In the genomic region with DNA sequence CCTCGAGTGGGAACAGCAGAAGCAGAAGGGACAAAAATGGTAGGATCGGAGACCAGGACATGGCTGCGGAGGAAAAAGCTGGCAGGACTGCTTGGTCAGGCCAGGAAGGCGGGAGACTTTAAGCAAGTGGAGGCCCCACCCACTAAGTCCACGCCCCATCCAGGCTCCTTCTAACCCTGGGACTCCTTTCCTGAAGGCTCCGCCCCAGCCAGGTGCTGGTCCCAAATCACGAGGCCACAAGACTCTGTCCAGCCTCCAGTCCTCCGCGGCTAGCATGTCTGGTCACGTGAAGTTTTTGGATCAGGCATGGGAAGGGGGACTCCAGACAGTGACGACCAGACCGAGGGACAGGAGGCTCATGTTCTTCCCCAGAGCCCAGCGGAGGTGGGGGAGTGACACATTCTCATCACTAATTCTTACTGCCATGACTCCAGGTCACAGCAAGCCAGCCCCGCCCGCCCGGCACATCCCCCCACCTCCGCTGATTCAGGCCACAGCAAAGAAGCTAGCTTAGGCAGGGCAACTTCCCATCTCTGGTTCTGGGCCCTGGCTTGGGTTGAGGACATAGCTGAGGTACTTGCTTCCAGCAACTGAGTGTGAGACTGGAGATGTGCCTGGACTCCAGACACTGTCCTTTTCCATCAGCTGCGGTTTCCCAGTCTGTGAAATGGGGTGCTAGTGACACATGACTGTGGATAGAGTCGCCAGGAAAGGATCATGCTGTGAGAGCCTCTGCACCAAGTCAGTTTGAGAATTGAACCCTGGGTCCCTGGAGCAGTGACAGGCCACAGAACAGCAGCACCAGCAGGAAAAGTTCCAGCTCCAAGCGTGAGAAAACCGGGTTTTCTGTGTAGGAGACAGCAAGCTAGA, we compare ENCODE assay signal across 8 mouse cellular contexts. TPM values are rescaled to one million over a fixed set of nuclear protein-coding genes. Genes with fewer than 3 reads are reported as not detected.
DNase-seq lines count a peak whose midpoint lies in the region; ATAC-seq lines count a peak whose summit lies in the region.

No protein-coding gene starts in this region.

- DNase-seq in A20 (ENCODE audit: low read depth, low spot score) = peak; percentile 87
- DNase-seq in adrenal gland, adult 2 months = peak; percentile 84
- peak; percentile 94 for DNase-seq in lung, postnatal 36 days
- DNase-seq in spleen, postnatal 14 days (ENCODE audit: low spot score in 2 of 2) = peak; percentile 55 to 65
- DNase-seq in layer of hippocampus, postnatal 14 days (ENCODE audit: low spot score in 2 of 2) = no peak

- ATAC-seq in embryonic facial prominence, embryonic 13.5 days (ENCODE audit: insufficient number of reproducible peaks, insufficient read depth, low FRiP score, low TSS enrichment, low read depth) = peak; percentile 50; the same call in 1 of the 2 replicates
- peak; percentile 35; the same call in 1 of the 2 replicates for ATAC-seq in heart, embryonic 12.5 days (ENCODE audit: insufficient number of reproducible peaks, low FRiP score)
- ATAC-seq in kidney, embryonic 16.5 days (ENCODE audit: low FRiP score, low TSS enrichment) = peak; percentile 80

- peak overlapping the region; percentile 48 for H3K4me3 ChIP-seq in embryonic facial prominence, embryonic 13.5 days
- peak overlapping the region; percentile 49 for H3K4me3 ChIP-seq in heart, embryonic 12.5 days
- peak overlapping the region; percentile 57 for H3K4me3 ChIP-seq in kidney, embryonic 16.5 days (ENCODE audit: low read length)

- H3K4me1 ChIP-seq in embryonic facial prominence, embryonic 13.5 days = peaks cover 25% of the 10 kb centered on the region
- peaks cover 21% of the 10 kb centered on the region for H3K4me1 ChIP-seq in heart, embryonic 12.5 days (replicated peaks)
- H3K4me1 ChIP-seq in kidney, embryonic 16.5 days (ENCODE audit: insufficient read depth, low read length) = peaks cover 21% of the 10 kb centered on the region

- peaks cover 52% of the 10 kb centered on the region for H3K36me3 ChIP-seq in embryonic facial prominence, embryonic 13.5 days
- H3K36me3 ChIP-seq in heart, embryonic 12.5 days = peaks cover 35% of the 10 kb centered on the region
- H3K36me3 ChIP-seq in kidney, embryonic 16.5 days (ENCODE audit: insufficient read depth, low read length) = peaks cover 36% of the 10 kb centered on the region

- peak overlapping the region; percentile 92 for H3K4me2 ChIP-seq in embryonic facial prominence, embryonic 13.5 days
- H3K4me2 ChIP-seq in heart, embryonic 12.5 days = peak overlapping the region; percentile 91
- H3K4me2 ChIP-seq in kidney, embryonic 16.5 days (replicated peaks; ENCODE audit: low read depth, low read length) = peak overlapping the region; percentile 92

- H3K27me3 ChIP-seq in embryonic facial prominence, embryonic 13.5 days = no peaks in the 10 kb centered on the region
- H3K27me3 ChIP-seq in heart, embryonic 12.5 days (replicated peaks) = peaks cover 10% of the 10 kb centered on the region; the same call in 1 of the 2 replicates
- no peaks in the 10 kb centered on the region for H3K27me3 ChIP-seq in kidney, embryonic 16.5 days (ENCODE audit: insufficient read depth, low read length)

- no peak overlapping the region for H3K27ac ChIP-seq in embryonic facial prominence, embryonic 13.5 days
- 0 out of 2 replicates have a peak overlapping the region, but pooled peaks have one; percentile 7 for H3K27ac ChIP-seq in heart, embryonic 12.5 days (ENCODE audit: poor library complexity, severe bottlenecking)
- peak overlapping the region; percentile 76 for H3K27ac ChIP-seq in kidney, embryonic 16.5 days (ENCODE audit: low read length)

- 6% methylated on average over 21 of the region's 21 CpGs for WGBS in embryonic facial prominence, embryonic 13.5 days
- WGBS in heart, embryonic 12.5 days = 8% methylated on average over 21 of the region's 21 CpGs
- WGBS in kidney, embryonic 16.5 days = 8% methylated on average over 21 of the region's 21 CpGs

- no peaks in the 10 kb centered on the region for H3K9me3 ChIP-seq in embryonic facial prominence, embryonic 13.5 days
- H3K9me3 ChIP-seq in heart, embryonic 12.5 days (replicated peaks) = no peaks in the 10 kb centered on the region
- no peaks in the 10 kb centered on the region for H3K9me3 ChIP-seq in kidney, embryonic 16.5 days (ENCODE audit: low read length)

- H3K9ac ChIP-seq in embryonic facial prominence, embryonic 13.5 days = peak overlapping the region; percentile 72
- peak overlapping the region; percentile 71 for H3K9ac ChIP-seq in heart, embryonic 12.5 days
- peak overlapping the region; percentile 70 for H3K9ac ChIP-seq in kidney, embryonic 16.5 days (replicated peaks; ENCODE audit: low read length)

RNA-seq across cellular contexts. Expression of gene Mpv17l2, which starts 6.1 kb away (rescaled TPM):
- total RNA-seq in adrenal gland, adult 2 months (2021) = 100 to 1,000 TPM; 108 to 132 TPM
- 359 and 417 TPM in 2 replicates for polyA plus RNA-seq in adrenal gland, adult 2 months (2012; rRNA removed)
- 29.3 and 36.7 TPM in 2 replicates for polyA plus RNA-seq in embryonic facial prominence, embryonic 13.5 days (2015; fragmentation: Nextera tagmentation; extraction: Ambion mirVana)
- 37.2 and 37.9 TPM in 2 replicates for polyA plus RNA-seq in heart, embryonic 12.5 days (2016; fragmentation: Nextera tagmentation; extraction: Ambion mirVana)
- 57.0 and 60.4 TPM in 2 replicates for polyA plus RNA-seq in kidney, embryonic 16.5 days (2015; fragmentation: Nextera tagmentation; extraction: Ambion mirVana)
- total RNA-seq in layer of hippocampus, postnatal 14 days (2021) = 10 to 100 TPM; 47.6 to 52.2 TPM

RNA-seq across cellular contexts. Expression of gene Pik3r2, which starts 9.7 kb away (rescaled TPM):
- total RNA-seq in adrenal gland, adult 2 months (2021) = 10 to 100 TPM; 37.2 to 49.0 TPM
- 296 and 305 TPM in 2 replicates for polyA plus RNA-seq in adrenal gland, adult 2 months (2012; rRNA removed)
- 76.8 and 85.4 TPM in 2 replicates for polyA plus RNA-seq in embryonic facial prominence, embryonic 13.5 days (2015; fragmentation: Nextera tagmentation; extraction: Ambion mirVana)
- 35.2 and 37.2 TPM in 2 replicates for polyA plus RNA-seq in heart, embryonic 12.5 days (2016; fragmentation: Nextera tagmentation; extraction: Ambion mirVana)
- polyA plus RNA-seq in kidney, embryonic 16.5 days (2015; fragmentation: Nextera tagmentation; extraction: Ambion mirVana) = 72.8 and 77.3 TPM in 2 replicates
- 100 to 1,000 TPM; 164 to 178 TPM for total RNA-seq in layer of hippocampus, postnatal 14 days (2021)

RNA-seq across cellular contexts. Expression of gene Rab3a, which starts 12.3 kb away (rescaled TPM):
- 10 to 100 TPM; 49.1 to 85.5 TPM for total RNA-seq in adrenal gland, adult 2 months (2021)
- polyA plus RNA-seq in adrenal gland, adult 2 months (2012; rRNA removed) = 141 and 152 TPM in 2 replicates
- polyA plus RNA-seq in embryonic facial prominence, embryonic 13.5 days (2015; fragmentation: Nextera tagmentation; extraction: Ambion mirVana) = 23.8 TPM in 2 replicates
- polyA plus RNA-seq in heart, embryonic 12.5 days (2016; fragmentation: Nextera tagmentation; extraction: Ambion mirVana) = 19.1 and 19.2 TPM in 2 replicates
- polyA plus RNA-seq in kidney, embryonic 16.5 days (2015; fragmentation: Nextera tagmentation; extraction: Ambion mirVana) = 20.9 and 22.0 TPM in 2 replicates
- 100 to 1,000 TPM; 793 to 809 TPM for total RNA-seq in layer of hippocampus, postnatal 14 days (2021)

RNA-seq across cellular contexts. Expression of gene Mast3, which starts 38.0 kb away (rescaled TPM):
- total RNA-seq in adrenal gland, adult 2 months (2021) = 10 to 100 TPM; 18.9 to 20.5 TPM
- polyA plus RNA-seq in adrenal gland, adult 2 months (2012; rRNA removed) = 91.5 and 91.7 TPM in 2 replicates
- 12.5 and 13.8 TPM in 2 replicates for polyA plus RNA-seq in embryonic facial prominence, embryonic 13.5 days (2015; fragmentation: Nextera tagmentation; extraction: Ambion mirVana)
- polyA plus RNA-seq in heart, embryonic 12.5 days (2016; fragmentation: Nextera tagmentation; extraction: Ambion mirVana) = 7.2 and 8.1 TPM in 2 replicates
- 16.2 and 16.3 TPM in 2 replicates for polyA plus RNA-seq in kidney, embryonic 16.5 days (2015; fragmentation: Nextera tagmentation; extraction: Ambion mirVana)
- 100 to 1,000 TPM; 295 to 297 TPM for total RNA-seq in layer of hippocampus, postnatal 14 days (2021)

RNA-seq across cellular contexts. Expression of gene Il12rb1, which starts 41.4 kb away (rescaled TPM):
- total RNA-seq in adrenal gland, adult 2 months (2021) = under 1 TPM in 1 of 2 experiments, not detected in 1; 0.10 TPM
- polyA plus RNA-seq in adrenal gland, adult 2 months (2012; rRNA removed) = 0.28 and 0.41 TPM in 2 replicates
- 0.07 and 0.54 TPM in 2 replicates for polyA plus RNA-seq in embryonic facial prominence, embryonic 13.5 days (2015; fragmentation: Nextera tagmentation; extraction: Ambion mirVana)
- polyA plus RNA-seq in heart, embryonic 12.5 days (2016; fragmentation: Nextera tagmentation; extraction: Ambion mirVana) = not detected in 2 replicates
- 0.05 and 0.12 TPM in 2 replicates for polyA plus RNA-seq in kidney, embryonic 16.5 days (2015; fragmentation: Nextera tagmentation; extraction: Ambion mirVana)
- total RNA-seq in layer of hippocampus, postnatal 14 days (2021) = 1 to 10 TPM; 1.5 TPM

Comparison
In these comparisons a context has a peak if more than half of its experiments do, and no peak if none do; other contexts are left out.
1. DNase-seq: peak in A20 (single experiment), adrenal gland, adult 2 months (single experiment), lung, postnatal 36 days (single experiment) and spleen, postnatal 14 days (2 of 2); none in layer of hippocampus, postnatal 14 days (0 of 2).
2. Peak in every context shown above with its lines, with median percentiles within 50 percentile points of each other: ATAC-seq, H3K4me2 ChIP-seq, H3K4me3 ChIP-seq and H3K9ac ChIP-seq.